Mouse (Mus musculus) ES-Bruce4 (cell line): ENCODE measurements around the gene Rad21l.

Experiments used
- CTCF ChIP-seq: IDR thresholded peaks from one replicate; pipeline ENCODE4 v1.8.1; 2011; ENCODE audit warnings: low read depth, low read length
- EP300 ChIP-seq: IDR thresholded peaks from 2 replicates; pipeline ENCODE4 v1.6.1; 2011; ENCODE audit warnings: low read depth, low read length; ENCODE audit not compliant: insufficient read depth

DNA sequence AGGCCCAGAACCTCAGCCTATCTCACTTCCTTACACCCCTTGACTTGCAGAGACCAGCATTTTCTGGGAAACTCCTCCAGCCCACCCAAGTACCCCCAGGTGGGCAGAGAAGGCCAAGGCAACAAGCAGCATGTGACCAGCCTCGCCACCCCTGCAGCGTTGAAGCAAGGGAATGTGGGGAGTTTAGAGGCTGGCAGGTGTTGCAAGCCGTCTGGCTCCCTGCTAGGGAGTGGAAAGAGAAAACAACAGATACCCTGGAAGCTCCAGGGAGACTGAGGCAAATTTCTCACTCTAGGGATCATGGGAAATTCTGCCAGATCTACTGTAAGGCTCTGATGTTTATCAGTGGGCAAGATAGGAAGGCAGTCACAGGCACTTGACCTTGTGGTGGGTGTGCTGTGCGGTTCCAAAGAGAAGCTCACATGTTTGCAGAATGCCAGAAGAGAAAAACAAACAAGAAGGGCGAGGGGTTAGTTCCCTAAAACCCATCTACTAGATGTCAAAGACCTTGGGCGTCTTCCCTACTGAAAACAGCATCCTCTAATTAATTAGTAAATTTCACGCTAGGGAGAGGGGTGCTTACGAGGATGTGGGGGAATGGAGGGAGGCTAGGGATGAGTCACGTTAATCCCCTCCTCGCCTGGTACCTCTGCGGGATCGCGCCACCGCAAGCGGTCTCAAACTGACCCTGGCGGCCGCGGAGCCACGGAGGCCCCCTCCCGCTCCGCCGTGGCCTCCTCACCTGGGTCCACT is 36.8 kb downstream of the Rad21l start:
- TF ChIP-seq CTCF (no peak), EP300 (no peak)
